Mouse (Mus musculus) limb, embryonic 14.5 days (tissue): ENCODE results near the gene Mrps5. TPM values are rescaled to one million over a fixed set of nuclear protein-coding genes. Genes with fewer than 3 reads are reported as not detected.

ENCODE experiments used
- ATAC-seq: fragments of 200-750 bp; cut with Nextera tagmentation; 2 replicates; pipeline ENCODE4 v1.8.0; 2017; ENCODE audit warnings: low read depth, moderate number of reproducible peaks, moderate TSS enrichment; ENCODE audit not compliant: low FRiP score
- DNase-seq: peaks from one replicate; pipeline ENCODE4 v3.0.0-alpha.2; 2015; ENCODE audit warnings: low spot score
- H3K27ac ChIP-seq: fragments of 300-500 bp; sonication (generic); replicated peaks from 2 replicates; pipeline ENCODE4 v1.5.1; 2014; ENCODE audit warnings: low read depth, mild to moderate bottlenecking, low read length, moderate library complexity, mixed read lengths
- H3K27me3 ChIP-seq: fragments of 300-500 bp; sonication (generic); 2 replicates; pipeline ENCODE4 v1.6.1; 2014; ENCODE audit warnings: low read length, mixed read lengths; ENCODE audit not compliant: control insufficient read depth, insufficient read depth
- H3K36me3 ChIP-seq: fragments of 300-500 bp; sonication (generic); 2 replicates; pipeline ENCODE4 v1.6.1; 2014; ENCODE audit warnings: mild to moderate bottlenecking, low read length, moderate library complexity, mixed read lengths; ENCODE audit not compliant: control insufficient read depth, insufficient read depth
- H3K4me1 ChIP-seq: fragments of 300-500 bp; sonication (generic); 2 replicates; pipeline ENCODE4 v1.6.1; 2014; ENCODE audit warnings: antibody characterized with exemption, low read length, mixed read lengths; ENCODE audit not compliant: control insufficient read depth, insufficient read depth
- H3K4me2 ChIP-seq: fragments of 300-500 bp; sonication (generic); replicated peaks from 2 replicates; pipeline ENCODE4 v1.6.1; 2014; ENCODE audit warnings: low read depth, mild to moderate bottlenecking, low read length, moderate library complexity; ENCODE audit not compliant: severe bottlenecking
- H3K4me3 ChIP-seq: fragments of 300-500 bp; sonication (generic); replicated peaks from 2 replicates; pipeline ENCODE4 v1.5.1; 2014; ENCODE audit warnings: low read length
- H3K9ac ChIP-seq: fragments of 300-500 bp; sonication (generic); 2 replicates; pipeline ENCODE4 v1.6.1; 2014; ENCODE audit warnings: mild to moderate bottlenecking, low read depth, low read length, moderate library complexity; ENCODE audit not compliant: severe bottlenecking
- H3K9me3 ChIP-seq: fragments of 300-500 bp; sonication (generic); 2 replicates; pipeline ENCODE4 v1.6.1; 2016; ENCODE audit warnings: low read length; ENCODE audit not compliant: control insufficient read depth
- POLR2A ChIP-seq: fragments of 200-500 bp; IDR thresholded peaks from 2 replicates; pipeline ENCODE4 v1.8.0; 2012; ENCODE audit warnings: inconsistent platforms, mild to moderate bottlenecking, moderate library complexity, borderline replicate concordance; ENCODE audit not compliant: insufficient read depth, insufficient read length; ENCODE audit errors: extremely low read depth
- WGBS: fragments of 180-500 bp; shearing (Covaris S2); extraction: QIAGEN DNeasy Blood & Tissue Kit; methylation state at CpG from one replicate; pipeline ENCODE4 v1.1.7; 2014; 5-methylcytosine and 5-hydroxymethylcytosine counted together
- polyA plus RNA-seq, 2 experiments: library from polyadenylated mRNA; depleted of rRNA in 1 of 2; stranded (reverse) in 1 of 2; unstranded in 1 of 2; fragments of >200 nt; fragmentation: Nextera tagmentation in 1 of 2; extraction: Ambion mirVana in 1 of 2; gene quantifications; 2 replicates each; pipeline versions ENCODE4 v1.2.1 to v1.2.3; 2012 to 2014

Mrps5 gene
- polyA plus RNA-seq, 2 experiments: 102 to 118 TPM

- Histone ChIP-seq H3K36me3 (no peaks in the 10 kb centered on the region), H3K4me1 (peaks cover 17% of the 10 kb centered on the region), H3K27me3 (no peaks in the 10 kb centered on the region; the same call in 1 of the 2 replicates), H3K4me3 (no peak overlapping the region), H3K27ac (no peak overlapping the region), H3K9me3 (no peaks in the 10 kb centered on the region), H3K9ac (no peak overlapping the region), H3K4me2 (no peak overlapping the region)
- no peak for TF ChIP-seq POLR2A
- ATAC-seq (no peak), DNase-seq (no peak)
- WGBS: 93% methylated on average over 6 of the region's 6 CpGs
These were observed 61.1 kb downstream of the Mrps5 start for GRCm38 (mm10) chr2:127648145-127648544.

GRCm38 (mm10) chr2:127649921-127650320 lies 62.9 kb downstream of the Mrps5 start:
- DNase-seq (no peak), ATAC-seq (no peak)
- H3K9me3 ChIP-seq: no peaks in the 10 kb centered on the region
- no peak overlapping the region for H3K4me2 ChIP-seq
- H3K4me1 ChIP-seq: no peaks in the 10 kb centered on the region
- no peak overlapping the region for H3K4me3 ChIP-seq
- no peak overlapping the region for H3K9ac ChIP-seq
- no peaks in the 10 kb centered on the region for H3K36me3 ChIP-seq
- WGBS: 64% methylated on average over 5 of the region's 5 CpGs
- H3K27ac ChIP-seq: no peak overlapping the region
- H3K27me3 ChIP-seq: peaks cover 15% of the 10 kb centered on the region
- no peak for TF ChIP-seq POLR2A

- 80% methylated on average over 5 of the region's 5 CpGs for whole genome bisulfite sequencing
These were observed 64.6 kb downstream of the Mrps5 start for GRCm38 (mm10) chr2:127651601-127652000.

GRCm38 (mm10) chr2:127652335-127652734 lies 65.3 kb downstream of the Mrps5 start:
- H3K27ac ChIP-seq: no peak overlapping the region
- no peaks in the 10 kb centered on the region for H3K9me3 ChIP-seq
- H3K9ac ChIP-seq: no peak overlapping the region
- peaks cover 37% of the 10 kb centered on the region for H3K27me3 ChIP-seq
- no peak overlapping the region for H3K4me2 ChIP-seq
- TF ChIP-seq POLR2A: no peak
- ATAC-seq: no peak
- H3K4me1 ChIP-seq: peaks cover 3% of the 10 kb centered on the region; the same call in 1 of the 2 replicates
- DNase-seq: no peak
- no peak overlapping the region for H3K4me3 ChIP-seq
- no peaks in the 10 kb centered on the region for H3K36me3 ChIP-seq

More at GRCm38 (mm10) chr2:127651601-127652000, 64.6 kb downstream of the Mrps5 start:
- peaks cover 3% of the 10 kb centered on the region; the same call in 1 of the 2 replicates for H3K4me1 ChIP-seq
- H3K27ac ChIP-seq: no peak overlapping the region
- ATAC-seq (no peak), DNase-seq (no peak)
- H3K9ac ChIP-seq: no peak overlapping the region
- no peaks in the 10 kb centered on the region for H3K36me3 ChIP-seq
- H3K4me2 ChIP-seq: no peak overlapping the region
- TF ChIP-seq POLR2A: no peak
- peaks cover 32% of the 10 kb centered on the region for H3K27me3 ChIP-seq
- no peak overlapping the region for H3K4me3 ChIP-seq
- no peaks in the 10 kb centered on the region for H3K9me3 ChIP-seq

GRCm38 (mm10) chr2:127652805-127653204 lies 65.8 kb downstream of the Mrps5 start:
- ATAC-seq (no peak), DNase-seq (no peak)
- no peak overlapping the region for H3K4me3 ChIP-seq
- H3K9ac ChIP-seq: no peak overlapping the region
- no peaks in the 10 kb centered on the region for H3K36me3 ChIP-seq
- no peak overlapping the region for H3K27ac ChIP-seq
- peaks cover 41% of the 10 kb centered on the region for H3K27me3 ChIP-seq
- peaks cover 3% of the 10 kb centered on the region; the same call in 1 of the 2 replicates for H3K4me1 ChIP-seq
- no peaks in the 10 kb centered on the region for H3K9me3 ChIP-seq
- whole genome bisulfite sequencing: 90% methylated on average over 2 of the region's 2 CpGs
- H3K4me2 ChIP-seq: no peak overlapping the region
- TF ChIP-seq POLR2A: no peak

- peaks cover 43% of the 10 kb centered on the region for H3K27me3 ChIP-seq
- 60% methylated on average over 3 of the region's 3 CpGs for WGBS
- no peak for TF ChIP-seq POLR2A
- H3K4me3 ChIP-seq: no peak overlapping the region
- H3K4me1 ChIP-seq: peaks cover 3% of the 10 kb centered on the region; the same call in 1 of the 2 replicates
- no peak overlapping the region for H3K9ac ChIP-seq
- no peak overlapping the region for H3K4me2 ChIP-seq
- DNase-seq (no peak), ATAC-seq (no peak)
- no peak overlapping the region for H3K27ac ChIP-seq
- H3K36me3 ChIP-seq: no peaks in the 10 kb centered on the region
- no peaks in the 10 kb centered on the region for H3K9me3 ChIP-seq
These were observed 67.8 kb downstream of the Mrps5 start for GRCm38 (mm10) chr2:127654786-127655185.
